Mouse (Mus musculus): ENCODE measurements around the gene Pced1b. TPM values are rescaled to one million over a fixed set of nuclear protein-coding genes. Genes with fewer than 3 reads are reported as not detected.
A peak's percentile ranks its signal among the peaks of the same experiment; 100 is the strongest.
"Not testable (repeated sequence)": the region's sequence is repeated elsewhere in the genome, so short reads cannot be mapped to it uniquely, and the experiment has no call there.

Gene Pced1b
- polyA plus RNA-seq (2017; shearing (Covaris generic)): 10 to 100 TPM; 55.6 to 62.1 TPM

GRCm38 (mm10) chr15:97246911-97247790 lies at the start of gene Pced1b, which contains the start of gene Amigo2:
Gene Pced1b (plus strand): TSS chr15:97247107.
Gene Amigo2 (minus strand): TSS chr15:97247287.
- ATAC-seq: peak; percentile 24

- no peak for ATAC-seq
Observed at GRCm38 (mm10) chr15:97204889-97205288, 42.0 kb upstream of the Pced1b start.

- ATAC-seq: no peak
Observed at GRCm38 (mm10) chr15:97205776-97206175, 41.1 kb upstream of the Pced1b start.

- ATAC-seq: no peak
Observed at GRCm38 (mm10) chr15:97206506-97206905, 40.4 kb upstream of the Pced1b start.

- not testable (repeated sequence) for ATAC-seq
Observed at GRCm38 (mm10) chr15:97209754-97210153, 37.2 kb upstream of the Pced1b start.

GRCm38 (mm10) chr15:97212501-97213477 lies 34.1 kb upstream of the Pced1b start:
- peak; percentile 88 for ATAC-seq

GRCm38 (mm10) chr15:97216843-97217242 lies 30.1 kb upstream of the Pced1b start:
- no peak for ATAC-seq

GRCm38 (mm10) chr15:97223431-97223830 lies 23.5 kb upstream of the Pced1b start:
- no peak for ATAC-seq

- ATAC-seq: no peak
Observed at GRCm38 (mm10) chr15:97224003-97224402, 22.9 kb upstream of the Pced1b start.

GRCm38 (mm10) chr15:97229494-97230077 lies 17.3 kb upstream of the Pced1b start:
- ATAC-seq: no peak

- ATAC-seq: no peak
Observed at GRCm38 (mm10) chr15:97234076-97234475, 12.8 kb upstream of the Pced1b start.

- no peak for ATAC-seq
Observed at GRCm38 (mm10) chr15:97235183-97235582, 11.7 kb upstream of the Pced1b start.

- peak; percentile 40 for ATAC-seq
Observed at GRCm38 (mm10) chr15:97236943-97237342, 10.0 kb upstream of the Pced1b start.

GRCm38 (mm10) chr15:97245392-97245791 lies 1.5 kb upstream of the Pced1b start:
- no peak for ATAC-seq

- no peak for ATAC-seq
Observed at GRCm38 (mm10) chr15:97246256-97246655, 651 bp upstream of the Pced1b start.

- no peak for ATAC-seq
Observed at GRCm38 (mm10) chr15:97247791-97248161, 869 bp downstream of the Pced1b start.

GRCm38 (mm10) chr15:97248296-97248695 lies 1.4 kb downstream of the Pced1b start:
- peak; percentile 76 for ATAC-seq

- ATAC-seq: no peak
Observed at GRCm38 (mm10) chr15:97249322-97249721, 2.4 kb downstream of the Pced1b start.

GRCm38 (mm10) chr15:97252493-97253034 lies 5.7 kb downstream of the Pced1b start:
- ATAC-seq: no peak

- no peak for ATAC-seq
Observed at GRCm38 (mm10) chr15:97254375-97254774, 7.5 kb downstream of the Pced1b start.

GRCm38 (mm10) chr15:97255800-97256199 lies 8.9 kb downstream of the Pced1b start:
- ATAC-seq: no peak

GRCm38 (mm10) chr15:97256411-97256810 lies 9.5 kb downstream of the Pced1b start:
- ATAC-seq: no peak
